Mouse (Mus musculus) midbrain, embryonic 10.5 days (tissue): ENCODE measurements at regions not wholly inside any gene's neighbourhood (a gene's known extent, or its start where the extent isn't known, plus 50 kb on each side); places are given as distances from the start of the nearest gene placed in this dataset.

Experiments
- DNase-seq: peaks from one replicate; pipeline ENCODE4 v3.0.0-alpha.2; 2017; ENCODE audit warnings: low spot score
- H3K27ac ChIP-seq: fragments of 300-500 bp; sonication (generic); replicated peaks from 2 replicates; pipeline ENCODE4 v1.5.1; 2016; ENCODE audit warnings: mild to moderate bottlenecking
- H3K27me3 ChIP-seq: fragments of 300-500 bp; sonication (generic); 2 replicates; pipeline ENCODE4 v1.6.1; 2016; ENCODE audit warnings: low read depth, mild to moderate bottlenecking; ENCODE audit not compliant: poor library complexity, severe bottlenecking
- H3K36me3 ChIP-seq: fragments of 300-500 bp; sonication (generic); 2 replicates; pipeline ENCODE4 v1.6.1; 2016; ENCODE audit warnings: mild to moderate bottlenecking, moderate library complexity
- H3K4me1 ChIP-seq: fragments of 300-500 bp; sonication (generic); 2 replicates; pipeline ENCODE4 v1.6.1; 2016
- H3K4me3 ChIP-seq: fragments of 300-500 bp; sonication (generic); 2 replicates; pipeline ENCODE4 v1.5.1; 2016; ENCODE audit warnings: mild to moderate bottlenecking, moderate library complexity
- H3K9me3 ChIP-seq: fragments of 300-500 bp; sonication (generic); replicated peaks from 2 replicates; pipeline ENCODE4 v1.6.1; 2016; ENCODE audit warnings: mild to moderate bottlenecking
- WGBS: fragments of 180-500 bp; shearing (Covaris S2); methylation state at CpG from one replicate; pipeline ENCODE4 v1.1.7; 2016; 5-methylcytosine and 5-hydroxymethylcytosine counted together

DNA sequence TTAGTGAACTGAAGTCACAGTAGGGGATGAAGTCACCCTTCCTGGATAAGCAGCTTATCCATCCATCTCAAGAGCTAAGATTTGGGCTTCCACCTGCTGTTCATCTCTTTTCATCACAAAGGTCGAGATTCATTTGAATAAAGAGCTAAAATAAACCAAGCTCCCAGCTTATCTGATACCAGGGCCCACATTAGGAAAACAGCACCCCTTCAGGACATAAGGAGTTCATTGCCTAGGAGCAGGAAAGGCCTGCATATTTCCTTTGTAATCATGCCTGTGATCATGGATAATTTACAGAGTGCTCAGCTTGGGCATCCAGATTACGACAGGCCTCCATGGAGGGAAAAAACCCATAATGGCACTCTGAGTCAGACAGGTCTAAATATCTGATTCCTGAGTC, 190.7 kb upstream of the Klhl29 start:
- DNase-seq = no peak
- peak overlapping the region; percentile 38; the same call in 1 of the 2 replicates for H3K27ac ChIP-seq
- no peak overlapping the region for H3K4me3 ChIP-seq
- peaks cover 15% of the 10 kb centered on the region for H3K4me1 ChIP-seq
- no peaks in the 10 kb centered on the region for H3K36me3 ChIP-seq
- 18% methylated on average over 2 of the region's 2 CpGs for WGBS
- H3K9me3 ChIP-seq = no peaks in the 10 kb centered on the region
- H3K27me3 ChIP-seq = no peaks in the 10 kb centered on the region

DNA sequence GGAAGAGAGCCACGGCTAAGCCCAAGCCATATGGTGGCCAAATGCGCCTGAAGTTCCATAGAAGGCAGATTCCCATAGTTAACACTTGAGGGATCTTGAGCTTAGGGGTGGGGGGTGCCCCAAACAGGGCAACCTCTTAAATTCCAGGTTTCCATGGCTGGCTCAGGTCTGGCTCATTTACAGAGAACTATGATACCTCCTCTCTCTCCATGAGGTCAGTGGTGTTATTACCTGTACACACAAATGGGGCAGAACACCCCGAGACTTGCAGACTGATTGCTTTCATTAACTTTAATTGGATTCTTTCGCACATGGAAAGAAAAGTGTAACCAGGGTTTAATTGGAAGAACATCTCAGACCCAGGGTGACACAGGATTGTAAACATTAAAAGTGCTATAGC, 177.1 kb upstream of the Klhl29 start:
- no peak overlapping the region for H3K27ac ChIP-seq
- no peaks in the 10 kb centered on the region for H3K27me3 ChIP-seq
- no peaks in the 10 kb centered on the region for H3K9me3 ChIP-seq
- no peaks in the 10 kb centered on the region for H3K36me3 ChIP-seq
- WGBS = 87% methylated on average over 4 of the region's 4 CpGs
- no peak overlapping the region for H3K4me3 ChIP-seq
- H3K4me1 ChIP-seq = peaks cover 8% of the 10 kb centered on the region
- no peak for DNase-seq

DNA sequence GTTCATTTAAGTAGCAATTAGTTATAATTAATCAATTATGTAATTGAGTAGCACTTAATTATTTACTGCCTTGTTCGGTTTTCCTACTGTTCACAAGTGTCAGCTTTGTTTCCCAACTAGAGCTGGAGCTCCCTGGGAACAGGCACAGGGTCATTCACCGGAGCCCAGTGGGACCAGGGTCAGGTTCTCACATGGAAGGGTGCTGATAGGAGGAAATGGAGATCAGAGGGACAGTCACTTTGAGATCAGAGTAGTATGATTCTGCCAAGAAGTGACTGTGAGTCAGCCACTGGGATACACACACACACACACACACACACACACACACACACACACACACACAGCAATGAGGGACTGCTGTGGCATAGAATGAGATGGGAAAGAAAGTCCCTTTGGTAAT, 176.4 kb upstream of the Klhl29 start:
- no peaks in the 10 kb centered on the region for H3K36me3 ChIP-seq
- H3K4me3 ChIP-seq = no peak overlapping the region
- 88% methylated on average over 2 of the region's 2 CpGs for WGBS
- H3K27me3 ChIP-seq = no peaks in the 10 kb centered on the region
- H3K9me3 ChIP-seq = no peaks in the 10 kb centered on the region
- DNase-seq = no peak
- no peak overlapping the region for H3K27ac ChIP-seq
- H3K4me1 ChIP-seq = peaks cover 8% of the 10 kb centered on the region

DNA sequence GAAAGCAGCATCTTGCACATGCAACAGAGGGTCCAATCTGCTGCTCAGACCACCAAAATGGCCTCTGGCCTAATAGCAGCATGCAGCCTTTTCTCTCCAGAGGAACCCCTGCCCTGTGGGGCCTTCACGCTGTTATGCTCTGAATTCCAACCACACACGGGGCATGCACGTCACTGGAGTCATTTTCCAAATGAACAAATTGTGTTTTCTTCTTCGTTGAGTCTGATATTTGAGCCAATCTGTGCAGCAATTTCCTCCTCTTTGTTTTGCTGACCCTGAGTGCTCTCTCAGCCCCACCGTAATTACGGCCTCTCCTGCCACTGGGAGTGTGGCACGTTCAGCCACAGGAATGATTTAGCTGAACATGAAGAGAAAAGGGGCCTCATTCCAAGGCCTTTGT, 174.3 kb upstream of the Klhl29 start:
- H3K27ac ChIP-seq = 0 out of 2 replicates have a peak overlapping the region, but pooled peaks have one; percentile 6
- peaks cover 8% of the 10 kb centered on the region for H3K4me1 ChIP-seq
- no peaks in the 10 kb centered on the region for H3K36me3 ChIP-seq
- H3K27me3 ChIP-seq = no peaks in the 10 kb centered on the region
- 50% methylated on average over 7 of the region's 7 CpGs for WGBS
- no peak overlapping the region for H3K4me3 ChIP-seq
- no peaks in the 10 kb centered on the region for H3K9me3 ChIP-seq
- peak; percentile 28 for DNase-seq

DNA sequence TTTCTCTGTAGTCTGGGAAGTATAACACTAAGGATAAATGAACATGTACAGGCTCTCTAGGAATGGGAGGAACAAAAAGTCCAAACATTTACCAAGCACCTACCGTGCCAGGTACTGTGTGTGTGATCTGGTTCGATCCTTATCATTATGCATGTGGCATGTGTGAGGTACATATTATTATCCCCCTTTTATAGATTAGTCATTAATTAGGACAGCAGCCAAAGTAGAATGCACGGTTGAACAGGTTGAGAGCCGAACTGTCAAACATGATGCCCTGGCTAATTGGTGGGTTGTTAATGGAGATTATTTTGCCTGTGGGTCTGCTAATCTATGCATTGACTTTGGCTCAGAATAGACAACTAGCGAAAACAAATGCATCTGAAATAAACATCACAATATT, 172.2 kb upstream of the Klhl29 start:
- Histone ChIP-seq H3K4me1 (peaks cover 8% of the 10 kb centered on the region), H3K36me3 (no peaks in the 10 kb centered on the region), H3K27me3 (no peaks in the 10 kb centered on the region), H3K9me3 (no peaks in the 10 kb centered on the region), H3K27ac (no peak overlapping the region), H3K4me3 (no peak overlapping the region)
- no peak for DNase-seq
- WGBS = 90% methylated on average over 5 of the region's 5 CpGs

DNA sequence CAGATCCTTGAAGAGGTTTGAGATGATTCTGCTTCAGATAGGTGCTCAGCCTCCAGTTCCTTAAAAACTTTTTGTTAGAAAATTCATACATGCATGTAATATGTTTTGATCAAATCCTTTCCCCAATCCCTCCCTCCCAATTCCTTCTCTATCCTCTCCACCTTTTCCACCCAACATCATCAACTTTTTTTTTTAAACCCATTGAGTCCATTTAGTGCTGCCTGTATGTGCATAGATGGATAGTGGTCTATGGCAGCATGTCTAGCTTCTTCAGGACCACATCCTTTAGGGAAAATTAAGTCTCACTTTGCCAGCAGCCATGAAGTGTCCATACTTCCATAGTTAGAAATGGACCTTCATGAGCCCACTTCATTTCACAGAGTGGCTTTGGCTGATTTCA, 167.2 kb upstream of the Klhl29 start:
- no peaks in the 10 kb centered on the region for H3K4me1 ChIP-seq
- H3K36me3 ChIP-seq = no peaks in the 10 kb centered on the region
- no peaks in the 10 kb centered on the region for H3K27me3 ChIP-seq
- DNase-seq = no peak
- H3K27ac ChIP-seq = no peak overlapping the region
- no peaks in the 10 kb centered on the region for H3K9me3 ChIP-seq
- H3K4me3 ChIP-seq = no peak overlapping the region

DNA sequence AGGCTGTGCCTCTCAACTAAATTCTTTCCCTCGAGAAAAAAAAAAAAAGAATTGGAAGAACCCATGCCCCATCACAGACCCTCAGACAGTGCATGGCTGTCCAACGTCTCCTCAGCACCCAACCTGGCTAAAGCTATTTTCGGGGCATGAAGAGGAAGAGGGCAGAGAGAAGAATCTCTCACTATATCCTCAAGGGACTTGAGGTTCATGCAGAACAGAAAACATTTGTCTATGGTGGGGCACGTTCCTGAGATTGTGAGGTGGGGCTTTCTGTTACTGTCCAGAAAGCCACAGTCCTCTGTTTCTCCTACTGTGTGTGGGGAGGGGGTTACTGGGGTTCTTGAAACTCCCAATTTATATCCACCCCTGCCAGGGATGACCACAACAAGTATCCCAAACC, 120.8 kb upstream of the Klhl29 start:
- H3K27me3 ChIP-seq = no peaks in the 10 kb centered on the region
- no peak overlapping the region for H3K27ac ChIP-seq
- no peaks in the 10 kb centered on the region for H3K36me3 ChIP-seq
- H3K4me3 ChIP-seq = no peak overlapping the region
- H3K4me1 ChIP-seq = no peaks in the 10 kb centered on the region
- H3K9me3 ChIP-seq = no peaks in the 10 kb centered on the region
- 86% methylated on average over 4 of the region's 4 CpGs for WGBS
- no peak for DNase-seq

DNA sequence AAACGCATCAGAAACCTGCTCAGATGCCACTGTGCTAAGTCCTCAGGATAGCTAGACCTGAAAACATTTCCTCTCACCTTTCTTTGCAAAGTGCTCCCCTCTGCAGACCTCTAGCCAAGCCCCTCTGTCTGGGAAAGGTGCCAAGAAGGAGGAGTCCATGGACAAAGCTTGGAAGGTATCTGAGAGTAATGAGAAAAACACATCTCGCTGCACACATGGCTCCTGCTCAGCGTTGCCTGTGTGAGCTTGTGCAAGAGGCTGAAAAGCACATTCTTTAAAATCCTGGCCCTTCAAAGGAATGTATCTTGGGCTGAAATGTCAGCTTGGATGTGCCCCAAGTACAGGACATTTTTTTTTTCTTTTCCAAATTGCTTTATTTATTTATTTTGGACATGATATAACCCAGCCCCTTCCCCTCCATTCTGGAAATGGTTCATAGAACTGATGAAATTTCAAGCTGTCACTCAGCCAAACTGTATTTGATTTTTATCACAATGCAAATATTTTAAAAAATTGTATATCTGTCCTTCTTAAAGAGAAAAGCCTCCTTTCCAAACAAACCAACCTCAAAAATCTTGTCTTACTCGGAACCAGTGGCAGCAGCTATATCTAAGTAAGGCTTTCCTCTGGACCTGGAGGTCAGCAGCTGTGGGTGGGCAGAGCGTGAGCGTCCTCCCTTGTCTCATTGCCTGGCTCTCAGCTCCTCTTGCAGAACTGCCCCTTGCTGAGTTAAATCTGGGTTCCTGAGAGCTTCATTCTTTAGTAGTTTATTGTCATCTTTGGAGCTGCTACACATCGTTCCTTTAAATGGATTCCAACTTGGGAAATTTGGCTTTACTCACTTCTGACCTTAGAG, 119.4 kb upstream of the Klhl29 start:
- no peak for DNase-seq
- no peaks in the 10 kb centered on the region for H3K4me1 ChIP-seq
- no peaks in the 10 kb centered on the region for H3K27me3 ChIP-seq
- no peak overlapping the region for H3K27ac ChIP-seq
- H3K4me3 ChIP-seq = no peak overlapping the region
- H3K36me3 ChIP-seq = no peaks in the 10 kb centered on the region
- H3K9me3 ChIP-seq = no peaks in the 10 kb centered on the region
- 63% methylated on average over 7 of the region's 7 CpGs for WGBS

DNA sequence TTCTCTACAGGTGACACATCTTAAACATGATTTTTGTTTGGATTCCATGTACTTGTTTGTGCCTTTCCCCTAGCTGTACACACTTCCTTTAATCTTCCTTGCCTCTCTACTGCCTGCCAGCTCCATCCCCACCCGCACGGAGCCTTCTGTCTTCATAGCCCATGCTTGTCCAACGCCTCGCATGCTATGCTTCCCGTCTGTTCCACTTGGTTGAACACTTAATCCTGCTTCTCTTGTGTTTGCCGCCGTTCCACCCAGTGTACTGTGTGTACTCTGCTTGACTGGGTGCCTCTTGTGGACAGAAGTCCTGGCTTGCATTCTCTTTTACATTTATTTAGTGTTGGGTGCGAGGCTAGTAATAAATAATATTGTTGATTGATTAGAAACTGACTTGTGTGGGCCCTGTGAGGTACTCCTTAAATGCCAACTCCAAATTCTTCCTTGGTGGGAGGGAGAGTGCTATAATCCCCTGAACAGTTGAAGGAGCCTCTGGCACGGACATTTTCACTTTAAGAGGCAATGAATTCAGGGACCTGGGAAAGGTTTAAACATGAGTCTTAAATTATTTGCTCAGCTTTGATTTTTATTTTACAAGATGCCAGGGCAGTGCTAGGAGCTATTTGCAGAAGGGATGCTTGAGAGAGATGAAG, 88.9 kb upstream of the Klhl29 start:
- DNase-seq = peak; percentile 27
- no peaks in the 10 kb centered on the region for H3K9me3 ChIP-seq

DNA sequence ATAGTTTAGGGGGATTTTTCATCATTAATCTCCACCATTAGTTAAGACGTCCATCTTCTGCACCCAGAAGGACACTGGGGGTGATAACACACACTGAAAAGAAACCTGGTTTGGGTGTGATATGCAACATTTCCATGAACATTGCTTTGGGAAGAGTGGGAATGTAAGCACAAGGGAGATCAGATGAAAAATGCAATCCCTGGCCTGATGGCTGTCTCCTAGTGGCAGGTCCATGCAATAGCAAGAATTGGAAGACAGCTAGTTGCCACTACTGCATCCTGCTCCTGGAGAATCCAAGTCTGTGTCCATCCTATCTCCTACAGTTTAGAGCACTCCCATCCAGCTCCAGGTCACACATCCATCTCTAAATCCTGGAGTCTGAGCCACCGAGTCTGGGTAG, 77.7 kb upstream of the Klhl29 start:
- no peaks in the 10 kb centered on the region for H3K9me3 ChIP-seq
- 92% methylated on average over 2 of the region's 2 CpGs for WGBS
- no peaks in the 10 kb centered on the region for H3K36me3 ChIP-seq
- H3K27ac ChIP-seq = no peak overlapping the region
- DNase-seq = no peak
- no peaks in the 10 kb centered on the region for H3K27me3 ChIP-seq
- no peak overlapping the region for H3K4me3 ChIP-seq
- H3K4me1 ChIP-seq = no peaks in the 10 kb centered on the region

More for the DNA sequence above, 88.9 kb upstream of the Klhl29 start:
- Histone ChIP-seq H3K27me3 (no peaks in the 10 kb centered on the region), H3K27ac (no peak overlapping the region), H3K4me1 (peaks cover 13% of the 10 kb centered on the region), H3K4me3 (no peak overlapping the region), H3K36me3 (no peaks in the 10 kb centered on the region)
- WGBS = 40% methylated on average over 9 of the region's 9 CpGs

DNA sequence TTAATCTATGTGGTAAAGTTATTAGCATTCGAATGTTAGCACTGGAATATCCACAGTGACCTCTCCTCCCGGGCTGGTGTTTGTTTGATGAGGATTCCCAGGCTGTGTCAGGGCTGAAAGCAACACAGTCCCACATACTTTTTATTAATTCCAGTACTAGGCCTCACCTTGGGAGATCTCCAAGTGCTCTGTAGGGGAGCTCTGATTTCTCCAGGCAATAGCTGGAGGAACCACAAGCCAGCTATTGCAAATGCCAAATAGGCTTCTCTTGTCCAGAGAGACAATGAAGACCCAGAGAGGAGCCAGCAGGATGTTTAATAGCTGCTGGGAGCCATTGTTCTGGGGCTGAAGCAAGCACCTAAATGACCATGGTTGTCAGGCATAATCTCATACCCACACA, 68.2 kb upstream of the Klhl29 start:
- no peak overlapping the region for H3K4me3 ChIP-seq
- H3K36me3 ChIP-seq = no peaks in the 10 kb centered on the region
- H3K27me3 ChIP-seq = no peaks in the 10 kb centered on the region
- peaks cover 18% of the 10 kb centered on the region for H3K4me1 ChIP-seq
- WGBS = 58% methylated on average over 2 of the region's 2 CpGs
- H3K27ac ChIP-seq = 0 out of 2 replicates have a peak overlapping the region, but pooled peaks have one; percentile 2
- no peaks in the 10 kb centered on the region for H3K9me3 ChIP-seq
- DNase-seq = no peak

DNA sequence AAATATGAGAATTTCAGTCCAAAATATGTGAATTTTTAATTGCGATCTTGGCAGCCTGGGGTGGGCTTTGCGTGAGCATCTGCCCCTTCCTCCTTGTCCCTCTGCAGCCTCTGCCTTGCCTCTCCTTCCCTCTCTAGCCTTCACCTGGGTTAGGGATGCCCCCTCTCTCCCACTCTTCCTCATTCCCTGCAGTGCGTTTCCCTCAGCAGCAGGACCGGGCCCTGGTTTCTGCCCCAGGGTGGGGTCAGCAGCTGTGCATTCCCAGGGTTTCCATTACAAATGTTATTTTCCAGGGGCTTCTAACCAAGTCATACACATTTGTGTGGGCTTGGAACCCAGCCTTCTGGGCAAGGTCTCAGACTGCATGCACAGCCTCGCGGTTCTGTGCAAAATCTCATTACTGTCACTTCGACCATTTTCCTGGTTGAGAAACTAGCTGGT, 67.6 kb upstream of the Klhl29 start:
- no peaks in the 10 kb centered on the region for H3K9me3 ChIP-seq
- DNase-seq = no peak
- H3K4me3 ChIP-seq = no peak overlapping the region
- 74% methylated on average over 7 of the region's 7 CpGs for WGBS
- H3K36me3 ChIP-seq = no peaks in the 10 kb centered on the region
- no peaks in the 10 kb centered on the region for H3K27me3 ChIP-seq
- H3K27ac ChIP-seq = peak overlapping the region; percentile 59
- peaks cover 18% of the 10 kb centered on the region for H3K4me1 ChIP-seq

DNA sequence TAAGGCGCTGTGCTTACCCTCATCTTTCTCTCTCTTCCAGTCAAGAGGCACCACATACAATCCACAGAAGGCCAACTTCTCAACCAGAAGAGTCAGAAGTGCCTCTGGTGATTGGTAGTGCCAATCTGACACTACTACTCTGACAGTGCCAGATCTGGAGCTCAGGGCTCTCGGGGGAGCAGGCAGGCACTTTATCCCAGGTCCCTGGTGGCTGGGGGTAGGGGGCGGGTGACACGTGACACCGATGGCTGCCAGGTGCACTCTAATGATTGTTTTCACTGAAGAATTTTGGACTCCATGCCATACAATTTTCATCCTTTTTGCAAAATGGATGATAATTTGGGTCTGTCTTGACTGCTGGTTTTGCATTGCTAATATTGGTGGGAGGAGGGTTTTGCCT, 67.2 kb upstream of the Klhl29 start:
- H3K4me3 ChIP-seq = no peak overlapping the region
- no peaks in the 10 kb centered on the region for H3K36me3 ChIP-seq
- no peaks in the 10 kb centered on the region for H3K9me3 ChIP-seq
- no peak overlapping the region for H3K27ac ChIP-seq
- whole genome bisulfite sequencing = 89% methylated on average over 5 of the region's 5 CpGs
- H3K4me1 ChIP-seq = peaks cover 18% of the 10 kb centered on the region
- DNase-seq = no peak
- H3K27me3 ChIP-seq = no peaks in the 10 kb centered on the region
